In genomic region chr12:106317738-106318137, GRCm38 (mm10) we compare ENCODE assay signal across 29 mouse cellular contexts.
DNase-seq lines count a peak whose midpoint lies in the region; ATAC-seq lines count a peak whose summit lies in the region.
"Had no signal": no experiment of that assay in that cellular context is flagged by ENCODE, and none has a peak within 500 bp of the region (broad histone marks: within the 10 kb centered on the region; RNA-seq: fewer than 3 reads in every experiment).

No protein-coding gene starts in this region.

- no peaks in the 10 kb centered on the region for H3K9me3 ChIP-seq in forebrain, embryonic 14.5 days (replicated peaks; ENCODE audit: control insufficient read depth, low read length)
- H3K9me3 ChIP-seq in forebrain, embryonic 10.5 days: no peaks in the 10 kb centered on the region
- H3K9me3 ChIP-seq in heart, embryonic 11.5 days (replicated peaks; ENCODE audit: control insufficient read depth, low read length): no peaks in the 10 kb centered on the region
- H3K9me3 ChIP-seq: embryonic facial prominence, embryonic 10.5 days; embryonic facial prominence, embryonic 13.5 days; heart, embryonic 13.5 days had no signal

- H3K9ac ChIP-seq in forebrain, embryonic 14.5 days (ENCODE audit: low read length): no peak overlapping the region
- no peak overlapping the region for H3K9ac ChIP-seq in heart, embryonic 11.5 days (ENCODE audit: low read depth, low read length)
- H3K9ac ChIP-seq: embryonic facial prominence, embryonic 13.5 days; heart, embryonic 13.5 days; hindbrain, embryonic 14.5 days had no signal

- H3K36me3 ChIP-seq in forebrain, embryonic 14.5 days (ENCODE audit: control insufficient read depth, insufficient read depth, low read length): no peaks in the 10 kb centered on the region
- no peaks in the 10 kb centered on the region for H3K36me3 ChIP-seq in forebrain, embryonic 10.5 days (replicated peaks)
- no peaks in the 10 kb centered on the region for H3K36me3 ChIP-seq in heart, embryonic 11.5 days (ENCODE audit: control insufficient read depth, insufficient read depth, low read length)
- H3K36me3 ChIP-seq: embryonic facial prominence, embryonic 10.5 days; embryonic facial prominence, embryonic 13.5 days; heart, embryonic 13.5 days had no signal

- no peak overlapping the region for H3K4me3 ChIP-seq in forebrain, embryonic 14.5 days (ENCODE audit: low read depth, low read length)
- no peak overlapping the region for H3K4me3 ChIP-seq in forebrain, embryonic 10.5 days
- no peak overlapping the region for H3K4me3 ChIP-seq in heart, embryonic 11.5 days (ENCODE audit: low read depth, low read length)
- H3K4me3 ChIP-seq: embryonic facial prominence, embryonic 10.5 days; embryonic facial prominence, embryonic 13.5 days; erythroblast, embryonic 14.5 days; gastrocnemius, adult 2 months; heart, embryonic 13.5 days had no signal

- peaks cover 2% of the 10 kb centered on the region; the same call in 1 of the 2 replicates for H3K4me1 ChIP-seq in forebrain, embryonic 14.5 days (ENCODE audit: control insufficient read depth, insufficient read depth, low read length)
- H3K4me1 ChIP-seq in forebrain, embryonic 10.5 days: peaks cover 15% of the 10 kb centered on the region
- H3K4me1 ChIP-seq in heart, embryonic 11.5 days (ENCODE audit: control insufficient read depth, insufficient read depth, low read length): no peaks in the 10 kb centered on the region
- H3K4me1 ChIP-seq: embryonic facial prominence, embryonic 13.5 days; heart, embryonic 13.5 days had no signal

- no peaks in the 10 kb centered on the region for H3K27me3 ChIP-seq in forebrain, embryonic 14.5 days (replicated peaks; ENCODE audit: control insufficient read depth, insufficient read depth, low read length)
- peaks cover 11% of the 10 kb centered on the region for H3K27me3 ChIP-seq in forebrain, embryonic 10.5 days (ENCODE audit: poor library complexity, severe bottlenecking)
- H3K27me3 ChIP-seq in heart, embryonic 11.5 days (ENCODE audit: control insufficient read depth, insufficient read depth, low read length): no peaks in the 10 kb centered on the region
- H3K27me3 ChIP-seq: heart, embryonic 13.5 days had no signal

- H3K4me2 ChIP-seq in forebrain, embryonic 14.5 days (ENCODE audit: low read length): no peak overlapping the region
- H3K4me2 ChIP-seq in heart, embryonic 11.5 days: no peak overlapping the region
- H3K4me2 ChIP-seq: embryonic facial prominence, embryonic 13.5 days; heart, embryonic 13.5 days; hindbrain, embryonic 14.5 days had no signal

- peak; percentile 30 to 40 for DNase-seq in cerebellum, postnatal 10 days
- no peak for DNase-seq in cerebellum, postnatal 36 days
- DNase-seq in forebrain, embryonic 14.5 days (ENCODE audit: low spot score): peak; percentile 53
- DNase-seq in forebrain, embryonic 10.5 days (ENCODE audit: extremely low spot score, low spot score): no peak
- peak; percentile 26 for DNase-seq in layer of hippocampus, adult 9-11 months
- DNase-seq in layer of hippocampus, adult 9-10 months (ENCODE audit: low spot score): no peak
- DNase-seq in brain, adult 2 months (ENCODE audit: low read depth, low spot score): peak; percentile 26
- DNase-seq: adrenal gland, adult 8-10 months; adrenal gland, postnatal 25 days; cerebellum, adult 11 months; cerebellum, adult 2 months; cerebellum, adult 9-11 months; embryo, embryonic 11 days; gastrocnemius, adult 2 months; gastrocnemius, postnatal 14 days; heart, adult 11 months; heart, postnatal 14 days; heart, postnatal 4 days; kidney, adult 18-20 months had no signal

- 0 out of 2 replicates have a peak, but pooled peaks have one; percentile 46 for ATAC-seq in forebrain, embryonic 14.5 days
- no peak for ATAC-seq in heart, embryonic 11.5 days (replicated peaks; ENCODE audit: insufficient number of reproducible peaks, low FRiP score, low TSS enrichment)
- ATAC-seq: activated CD4-positive, CD25-positive, alpha-beta regulatory T cell, adult 4 months; hindbrain, postnatal 0 days; inflammation-experienced regulatory T-cells, adult 6 months; intestine, embryonic 16.5 days had no signal

- 0 out of 2 replicates have a peak overlapping the region, but pooled peaks have one; percentile 2 for H3K27ac ChIP-seq in forebrain, embryonic 14.5 days (ENCODE audit: low read depth, low read length)
- no peak overlapping the region for H3K27ac ChIP-seq in forebrain, embryonic 10.5 days
- H3K27ac ChIP-seq in heart, embryonic 11.5 days (ENCODE audit: low read depth, low read length): no peak overlapping the region
- H3K27ac ChIP-seq: embryonic facial prominence, embryonic 10.5 days; embryonic facial prominence, embryonic 13.5 days; gastrocnemius, adult 2 months; heart, embryonic 13.5 days; hindbrain, embryonic 14.5 days; hindbrain, postnatal 0 days had no signal

- 66% methylated on average over 16 of the region's 16 CpGs for WGBS in forebrain, embryonic 14.5 days
- WGBS in forebrain, embryonic 10.5 days: 91% methylated on average over 16 of the region's 16 CpGs
- WGBS in heart, embryonic 11.5 days (ENCODE audit: insufficient replicate concordance): 82% methylated on average over 16 of the region's 16 CpGs

Comparison
In these comparisons a context has a peak if more than half of its experiments do, and no peak if none do; other contexts are left out.
1. DNase-seq: peak in cerebellum, postnatal 10 days (2 of 2), forebrain, embryonic 14.5 days (single experiment), layer of hippocampus, adult 9-11 months (single experiment) and brain, adult 2 months (single experiment); none in cerebellum, postnatal 36 days (0 of 2), forebrain, embryonic 10.5 days (single experiment) and layer of hippocampus, adult 9-10 months (single experiment).